Mouse (Mus musculus): Measurements from ENCODE around the gene Grpr.

Gene Grpr

GRCm38 (mm10) chrX:163549666-163550065 is at the start of gene Grpr:
TSS of gene Grpr (minus strand) at chrX:163549677.
- peak; percentile 15 for DNase-seq (ENCODE audit: low spot score)

GRCm38 (mm10) chrX:163560521-163560920 is 11.0 kb upstream of the Grpr start:
- DNase-seq (ENCODE audit: low spot score) = no peak

- no peak for DNase-seq (ENCODE audit: low spot score)
These were observed 2.4 kb downstream of the Grpr start for GRCm38 (mm10) chrX:163547042-163547441.

GRCm38 (mm10) chrX:163532836-163533235 is 16.6 kb downstream of the Grpr start:
- DNase-seq (ENCODE audit: low spot score) = no peak

- no peak for DNase-seq (ENCODE audit: low spot score)
These were observed 30.4 kb downstream of the Grpr start for GRCm38 (mm10) chrX:163518963-163519541.

- DNase-seq (ENCODE audit: low spot score) = no peak
These were observed 37.7 kb downstream of the Grpr start for GRCm38 (mm10) chrX:163511766-163512165.

- no peak for DNase-seq (ENCODE audit: low spot score)
These were observed 47.4 kb downstream of the Grpr start for GRCm38 (mm10) chrX:163502088-163502487.
